Mouse (Mus musculus): ENCODE results near the gene Ttc30a1.

Ttc30a1 gene

DNA sequence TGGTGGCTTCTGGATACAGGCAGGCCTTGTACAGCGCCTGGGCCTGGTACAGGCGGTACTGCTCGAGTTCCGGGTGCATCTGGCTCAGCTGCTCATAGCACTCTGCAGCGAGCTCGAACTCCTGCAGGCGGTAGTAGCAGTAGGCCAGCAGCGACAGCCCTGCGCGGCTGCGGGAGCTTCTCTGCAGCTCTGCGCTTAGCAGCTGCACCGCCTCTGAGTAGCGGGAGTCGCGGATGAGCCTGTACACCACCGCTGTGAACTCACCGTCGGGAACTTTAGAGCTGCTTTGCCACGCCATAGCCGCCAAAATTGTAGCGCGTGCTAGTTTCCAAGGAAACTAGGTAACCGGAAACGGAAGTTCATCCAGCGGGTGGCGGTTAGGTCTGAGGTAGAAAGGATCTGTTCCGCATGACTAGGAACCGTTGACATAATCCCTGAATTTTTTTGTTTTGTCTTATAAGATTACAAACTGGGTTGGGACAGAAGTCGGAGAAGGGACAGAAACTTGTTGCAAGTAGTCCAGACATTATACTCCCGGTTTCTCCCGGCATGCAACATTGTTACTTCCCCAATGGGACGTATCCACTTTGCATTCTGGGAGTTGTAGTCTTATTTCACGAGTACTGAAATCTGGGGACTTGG lies at the start of gene Ttc30a1:
Gene Ttc30a1 (minus strand): TSS at position 528 of the 642 bp plus-strand sequence.
- DNase-seq (ENCODE audit: low read depth in 2 of 2, low spot score in 2 of 2) = peak; percentile 55 to 78

DNA sequence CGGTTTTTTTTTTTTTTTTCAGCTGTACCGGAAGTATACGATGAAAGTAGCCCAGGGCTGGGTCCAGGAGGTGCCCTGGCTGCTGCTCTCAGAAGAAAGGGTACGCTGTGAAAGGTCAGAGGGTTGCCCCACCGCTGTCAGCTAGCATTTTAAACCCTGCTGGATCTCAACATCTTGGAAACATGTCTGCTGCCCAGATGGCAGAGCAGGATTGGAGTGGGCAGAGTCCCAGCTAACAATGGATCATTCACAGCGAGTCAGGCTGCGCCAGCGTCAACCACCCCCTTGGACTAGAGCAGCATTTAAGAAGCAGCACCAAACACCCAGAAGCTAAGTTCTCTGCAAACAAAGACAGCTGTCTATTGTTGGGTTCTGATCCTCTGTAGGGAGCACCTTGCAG lies 48.3 kb upstream of the Ttc30a1 start:
- DNase-seq (ENCODE audit: low read depth in 2 of 2, low spot score in 2 of 2) = no peak

DNA sequence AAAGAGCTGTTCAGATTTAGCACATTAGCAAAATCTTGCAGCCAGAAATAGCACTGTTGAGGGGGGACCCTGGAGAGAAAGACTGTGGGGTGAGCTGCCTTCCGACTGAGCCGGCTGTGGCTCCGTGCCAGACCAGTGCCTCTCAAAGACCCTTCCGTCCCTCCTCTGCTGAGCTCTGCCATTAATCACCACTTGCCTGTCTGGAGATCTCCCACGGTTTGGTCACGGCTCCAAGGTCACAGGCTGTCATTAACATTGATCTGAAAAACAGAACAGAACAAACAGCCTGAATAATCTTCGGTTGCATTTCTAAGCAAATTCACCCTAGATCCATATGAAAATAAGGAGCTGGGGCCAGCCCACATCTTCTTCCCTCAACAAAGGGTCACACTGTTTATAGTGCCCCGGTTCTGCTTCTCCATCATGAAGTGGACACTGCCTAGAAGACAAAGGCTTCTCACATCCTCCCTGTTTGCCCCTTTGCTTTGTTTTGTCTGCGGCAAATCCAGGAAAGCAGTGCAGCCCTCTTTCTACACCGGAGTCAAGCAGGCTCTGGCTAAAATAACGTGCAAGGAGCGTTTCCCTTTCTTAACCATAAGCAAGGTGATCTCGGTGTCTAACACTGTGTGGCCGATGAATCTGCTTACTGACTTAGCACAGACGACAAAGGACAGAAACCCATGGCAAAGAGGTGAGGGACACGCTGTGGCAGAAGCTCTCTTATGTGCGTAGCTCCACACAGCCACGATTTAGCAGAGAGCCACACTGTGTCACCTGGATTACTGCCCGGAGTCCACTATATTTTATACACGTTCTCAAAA lies 47.5 kb upstream of the Ttc30a1 start:
- no peak for DNase-seq (ENCODE audit: low read depth in 2 of 2, low spot score in 2 of 2)

DNA sequence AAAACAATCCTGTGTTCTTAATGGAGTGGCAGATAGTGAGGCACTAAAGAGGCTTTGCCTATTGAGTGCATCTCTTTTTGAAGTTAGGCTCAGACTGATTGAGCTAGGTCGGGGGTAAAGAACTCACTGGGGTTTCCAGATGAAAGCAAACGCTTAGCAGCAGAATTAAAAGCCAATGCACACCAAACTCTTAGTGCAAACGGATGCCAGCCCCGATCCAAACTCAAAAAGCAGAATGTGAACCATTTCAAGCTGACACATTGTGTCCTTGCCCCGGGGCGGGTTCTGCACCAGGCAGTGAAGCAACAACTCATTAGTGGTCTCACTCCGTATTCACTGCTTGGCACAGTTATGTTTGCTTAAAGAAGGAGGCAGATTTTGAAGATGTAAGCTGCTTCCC lies 35.1 kb upstream of the Ttc30a1 start:
- DNase-seq (ENCODE audit: low read depth in 2 of 2, low spot score in 2 of 2) = no peak

DNA sequence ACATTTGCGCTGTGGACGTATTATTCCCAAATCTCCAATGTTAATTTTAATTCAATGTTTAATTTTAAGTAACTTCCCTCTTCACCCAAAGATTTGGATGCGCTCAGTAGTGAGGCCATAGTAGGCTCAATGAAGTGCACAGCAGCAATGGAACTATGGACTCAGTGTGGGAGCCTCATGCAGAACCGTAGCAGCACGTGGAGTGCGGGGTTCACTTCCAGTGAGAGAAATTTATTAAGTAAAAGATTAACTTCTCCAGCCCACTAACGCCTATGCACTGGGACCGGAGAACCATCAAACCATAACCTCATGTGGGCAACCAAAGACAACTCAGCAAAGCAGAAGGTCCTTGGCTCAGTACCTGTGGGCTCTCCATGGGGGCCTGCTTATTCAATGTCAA lies 34.4 kb upstream of the Ttc30a1 start:
- DNase-seq (ENCODE audit: low read depth in 2 of 2, low spot score in 2 of 2) = no peak

DNA sequence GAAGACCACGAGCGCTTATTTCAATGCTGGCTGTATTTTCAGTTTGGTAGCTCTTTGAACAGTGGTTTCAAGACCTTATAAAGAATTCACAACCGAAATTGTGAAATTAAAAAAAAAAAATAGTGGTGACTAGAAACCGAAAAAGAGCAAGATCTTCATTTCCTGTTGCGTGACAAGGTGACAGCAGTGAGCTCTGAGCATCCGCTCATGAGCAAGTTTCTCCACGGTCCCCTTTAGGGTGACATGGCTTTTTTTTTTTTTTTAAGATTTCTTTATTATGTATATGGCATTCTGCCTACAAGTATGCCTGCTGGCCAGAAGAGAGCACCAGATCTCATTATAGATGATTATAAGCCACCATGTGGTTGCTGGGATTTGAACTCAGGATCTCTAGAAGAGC lies 33.7 kb upstream of the Ttc30a1 start:
- DNase-seq (ENCODE audit: low read depth in 2 of 2, low spot score in 2 of 2) = no peak

DNA sequence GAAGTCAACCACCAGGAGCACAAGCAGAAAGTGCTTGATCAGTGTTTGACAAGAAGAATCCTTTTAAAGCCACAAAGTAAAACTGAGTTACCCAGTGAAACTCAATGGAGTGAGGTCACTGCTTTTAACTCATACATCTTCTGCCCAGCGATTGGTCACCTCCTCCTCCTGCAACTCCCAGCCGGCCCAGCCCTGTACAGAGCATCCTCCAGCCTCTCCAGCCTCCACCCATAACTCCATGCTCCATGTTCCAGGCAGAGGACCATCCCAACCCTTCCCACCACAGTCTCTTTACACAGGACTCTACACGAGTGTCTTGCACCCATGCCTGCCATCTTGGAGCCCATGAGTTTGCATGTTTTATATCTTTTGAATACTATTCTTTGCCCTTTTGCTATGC lies 32.9 kb upstream of the Ttc30a1 start:
- no peak for DNase-seq (ENCODE audit: low read depth in 2 of 2, low spot score in 2 of 2)

DNA sequence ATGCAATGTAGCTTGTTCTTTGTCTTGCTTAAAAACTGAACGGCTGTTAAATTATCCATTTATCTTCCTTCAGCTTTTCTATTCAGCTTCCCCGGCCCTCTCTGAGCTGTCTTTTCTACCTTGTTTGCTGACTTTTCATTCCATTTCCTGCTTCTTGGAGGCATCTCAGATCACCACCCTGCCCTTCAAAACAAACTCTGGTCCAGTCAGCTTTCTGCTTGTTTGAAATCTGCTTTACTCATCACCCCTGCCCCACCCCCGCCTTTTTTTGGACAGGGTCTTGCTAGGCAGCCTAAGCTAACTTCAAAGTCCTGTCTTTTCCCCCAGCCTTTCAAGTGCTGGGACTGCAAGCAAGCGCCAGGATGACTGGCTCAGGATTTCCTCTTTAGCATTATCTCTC lies 24.4 kb upstream of the Ttc30a1 start:
- DNase-seq (ENCODE audit: low read depth in 2 of 2, low spot score in 2 of 2) = no peak

DNA sequence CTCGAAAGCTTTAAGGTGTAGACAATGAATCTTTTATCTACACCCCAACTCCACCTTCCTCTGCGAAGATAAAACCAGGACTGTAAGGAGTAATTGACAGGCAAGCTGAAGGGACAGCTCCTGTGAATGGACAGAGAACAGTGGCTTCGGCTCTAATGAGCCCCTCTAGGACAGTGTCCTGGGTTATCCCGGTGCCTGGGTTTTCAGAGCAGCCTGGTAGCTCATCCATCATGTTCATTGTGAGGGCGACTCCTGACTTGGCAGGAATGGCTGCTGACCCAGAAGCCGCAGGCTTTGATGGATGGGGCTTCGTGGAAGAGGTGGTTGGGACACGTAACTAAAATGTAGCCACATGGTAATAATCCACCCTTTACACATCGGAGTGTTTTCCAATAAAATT lies 21.1 kb upstream of the Ttc30a1 start:
- no peak for DNase-seq (ENCODE audit: low read depth in 2 of 2, low spot score in 2 of 2)

DNA sequence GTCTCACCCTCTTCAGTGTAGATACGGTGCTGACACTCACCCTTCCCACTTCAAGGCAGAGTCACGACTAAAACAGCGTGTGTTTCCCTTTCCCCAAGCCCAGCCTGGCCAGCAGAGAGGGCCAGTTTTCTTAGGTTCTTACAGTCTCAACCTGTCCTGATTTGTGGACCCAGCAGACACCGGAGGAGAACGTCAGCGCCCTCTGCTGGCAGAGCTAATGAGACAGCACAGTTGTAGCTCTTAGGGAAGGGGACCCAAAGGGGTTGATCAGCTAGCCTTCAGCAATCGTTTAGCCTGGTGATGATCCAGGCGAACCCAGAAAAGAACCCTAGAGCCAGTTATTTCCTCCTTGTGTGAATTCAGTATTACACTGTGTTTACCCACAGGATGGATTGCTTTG lies 19.6 kb upstream of the Ttc30a1 start:
- DNase-seq (ENCODE audit: low read depth in 2 of 2, low spot score in 2 of 2) = peak; percentile 46 to 54

DNA sequence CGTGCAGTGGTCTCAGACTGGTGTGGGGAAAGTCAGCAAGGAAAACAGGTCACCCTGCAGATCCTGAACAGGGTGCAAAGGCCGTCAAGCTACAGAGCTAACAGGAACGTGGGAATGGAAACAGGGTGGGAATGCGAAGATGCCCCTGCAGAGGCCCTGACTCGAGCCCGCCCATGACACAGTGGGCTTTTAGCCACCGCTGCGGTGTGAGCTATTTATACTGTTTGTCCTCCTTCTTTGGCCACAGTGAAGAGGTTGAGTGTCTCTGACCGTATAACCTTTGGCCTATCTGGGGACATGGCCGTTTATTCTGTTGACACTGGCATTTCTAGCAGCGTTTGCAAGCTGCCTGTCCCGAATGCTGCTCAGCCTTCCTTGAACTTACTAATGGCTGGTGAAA lies 17.9 kb upstream of the Ttc30a1 start:
- no peak for DNase-seq (ENCODE audit: low read depth in 2 of 2, low spot score in 2 of 2)

DNA sequence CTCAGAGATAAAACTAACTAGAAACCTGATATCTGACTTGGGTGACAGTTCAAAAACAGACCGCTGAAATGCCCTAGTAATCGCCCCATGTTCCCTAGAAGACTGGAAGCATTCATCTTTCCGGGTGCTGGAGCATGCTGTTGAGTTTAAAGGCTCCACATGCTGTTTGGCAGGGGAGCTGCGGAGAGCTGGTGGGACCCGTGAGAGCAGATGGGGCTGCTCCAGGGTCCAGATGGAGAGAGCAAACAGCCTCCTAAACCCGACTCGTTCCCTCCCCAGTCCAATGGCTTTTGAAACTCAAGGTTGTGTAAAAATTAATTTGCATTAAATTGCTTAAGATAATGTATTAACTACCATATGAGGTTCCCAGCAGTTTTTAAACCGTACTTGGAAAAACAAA lies 16.9 kb upstream of the Ttc30a1 start:
- no peak for DNase-seq (ENCODE audit: low read depth in 2 of 2, low spot score in 2 of 2)

DNA sequence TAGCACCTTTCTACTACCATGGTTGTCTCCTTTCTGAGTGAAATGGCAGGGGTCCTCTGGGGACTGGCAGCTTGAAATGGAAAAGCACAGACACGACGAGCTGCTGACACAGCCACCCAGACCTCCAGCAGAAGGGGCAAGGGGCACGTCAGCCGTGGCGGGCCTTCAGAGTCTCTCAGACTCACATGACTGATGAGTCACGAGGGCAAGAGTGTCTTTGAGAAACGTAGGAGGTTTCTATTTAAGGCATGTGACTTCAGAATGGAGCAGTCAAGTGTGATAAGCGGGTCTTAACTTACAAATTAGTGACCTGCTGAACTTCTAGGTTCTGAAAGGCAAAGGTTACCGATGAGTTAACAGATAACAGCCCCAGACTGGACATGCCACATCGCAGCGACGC lies 16.0 kb upstream of the Ttc30a1 start:
- DNase-seq (ENCODE audit: low read depth in 2 of 2, low spot score in 2 of 2) = no peak

DNA sequence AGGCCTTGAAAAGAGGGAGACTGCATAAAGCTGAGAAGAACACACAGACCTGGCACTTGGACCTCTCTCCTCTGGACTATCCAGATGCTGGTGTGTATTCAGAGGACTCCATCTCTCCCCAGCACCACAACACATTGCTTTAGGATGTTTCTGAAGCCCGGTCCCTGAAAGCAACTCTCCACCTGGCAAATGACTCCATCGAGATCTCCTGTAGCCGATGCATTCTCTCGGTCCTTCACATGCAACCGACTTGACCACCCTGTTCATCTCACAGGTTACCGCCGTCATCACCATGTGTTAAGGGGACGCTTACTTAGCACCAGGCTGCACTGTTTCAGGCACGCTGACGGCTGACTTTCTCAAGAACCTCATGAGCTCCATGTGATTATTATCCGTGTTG lies 13.1 kb upstream of the Ttc30a1 start:
- DNase-seq (ENCODE audit: low read depth in 2 of 2, low spot score in 2 of 2) = no peak

DNA sequence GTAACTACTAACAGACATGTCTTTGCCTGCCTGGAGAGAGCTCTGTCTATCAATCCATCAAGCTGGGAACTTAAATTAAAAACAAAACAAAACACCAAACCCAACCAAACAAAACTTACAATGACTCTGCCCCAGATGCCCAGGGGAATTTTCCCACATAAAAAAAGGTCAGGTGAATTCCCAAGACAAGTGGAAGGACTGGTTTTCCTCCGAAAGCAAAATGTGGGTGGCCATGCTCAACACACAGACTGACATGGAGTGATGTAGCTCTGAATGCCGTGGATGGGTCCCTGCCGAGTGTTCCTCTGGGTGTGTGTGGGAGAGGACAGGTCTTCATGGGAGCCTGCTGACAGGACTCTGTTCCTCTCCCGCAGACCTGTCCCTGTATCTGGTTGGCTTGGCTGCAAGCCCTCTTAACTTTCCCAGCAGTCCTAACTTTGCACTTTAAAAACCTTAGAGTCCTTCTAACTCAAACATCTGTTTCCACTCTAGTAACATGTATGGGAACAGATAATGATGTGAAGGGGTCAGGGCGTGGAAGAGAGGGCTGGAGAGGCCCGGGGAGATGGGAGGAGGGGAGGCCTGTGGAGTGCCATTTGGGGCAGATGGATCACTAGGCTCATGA lies 9.9 kb upstream of the Ttc30a1 start:
- DNase-seq (ENCODE audit: low read depth in 2 of 2, low spot score in 2 of 2) = no peak

DNA sequence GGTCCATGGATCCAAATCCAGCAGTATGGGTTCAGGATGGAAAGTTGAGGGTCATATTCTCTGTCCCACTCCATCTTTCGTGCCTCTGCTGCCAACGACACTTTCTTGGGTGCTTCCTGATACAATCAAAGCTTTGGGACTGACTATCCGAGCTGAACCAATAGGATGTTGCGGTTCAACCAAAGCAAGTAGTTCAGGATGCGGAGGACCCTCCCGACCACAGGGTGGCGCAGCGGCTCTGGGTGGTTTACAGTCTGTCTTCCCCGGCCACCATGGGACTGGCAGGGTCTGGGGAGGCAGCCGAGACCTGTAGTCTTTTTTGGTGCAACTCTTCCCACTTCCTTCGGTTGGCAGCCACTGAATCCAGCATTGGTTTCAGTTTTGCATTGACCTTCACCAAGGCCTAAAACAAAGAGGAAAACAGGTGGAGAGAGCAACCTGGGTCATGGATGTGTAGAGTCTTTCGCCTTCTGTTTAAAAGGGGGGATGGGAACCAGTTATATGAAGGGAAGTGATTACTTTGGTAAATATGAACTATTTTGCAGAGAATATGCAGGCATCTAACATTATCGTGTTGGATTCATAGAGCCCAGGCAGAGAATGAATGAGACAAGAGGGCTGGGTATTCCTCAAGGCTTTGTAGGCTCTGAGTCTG lies 9.2 kb upstream of the Ttc30a1 start:
- DNase-seq (ENCODE audit: low read depth in 2 of 2, low spot score in 2 of 2) = peak; percentile 49 to 71

DNA sequence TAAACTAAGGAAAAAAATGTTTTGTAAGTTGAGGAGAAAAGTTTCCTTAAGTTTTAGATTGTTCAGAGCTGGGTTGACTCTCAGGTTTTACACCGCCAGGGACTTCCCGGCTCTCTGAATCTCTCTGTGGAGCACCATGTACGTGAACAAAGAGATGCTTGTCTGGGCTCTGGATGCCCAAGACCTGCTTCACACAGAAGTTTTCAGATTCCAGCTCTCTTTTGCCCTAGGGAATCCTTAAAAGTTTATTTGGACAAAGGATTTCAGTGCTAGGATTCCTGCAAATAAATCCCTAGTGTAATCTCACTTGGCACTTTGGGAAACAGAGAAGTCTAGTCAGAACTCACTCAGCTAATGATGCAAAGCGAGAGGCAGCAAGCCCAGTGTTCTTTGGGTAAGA lies 7.9 kb upstream of the Ttc30a1 start:
- no peak for DNase-seq (ENCODE audit: low read depth in 2 of 2, low spot score in 2 of 2)

DNA sequence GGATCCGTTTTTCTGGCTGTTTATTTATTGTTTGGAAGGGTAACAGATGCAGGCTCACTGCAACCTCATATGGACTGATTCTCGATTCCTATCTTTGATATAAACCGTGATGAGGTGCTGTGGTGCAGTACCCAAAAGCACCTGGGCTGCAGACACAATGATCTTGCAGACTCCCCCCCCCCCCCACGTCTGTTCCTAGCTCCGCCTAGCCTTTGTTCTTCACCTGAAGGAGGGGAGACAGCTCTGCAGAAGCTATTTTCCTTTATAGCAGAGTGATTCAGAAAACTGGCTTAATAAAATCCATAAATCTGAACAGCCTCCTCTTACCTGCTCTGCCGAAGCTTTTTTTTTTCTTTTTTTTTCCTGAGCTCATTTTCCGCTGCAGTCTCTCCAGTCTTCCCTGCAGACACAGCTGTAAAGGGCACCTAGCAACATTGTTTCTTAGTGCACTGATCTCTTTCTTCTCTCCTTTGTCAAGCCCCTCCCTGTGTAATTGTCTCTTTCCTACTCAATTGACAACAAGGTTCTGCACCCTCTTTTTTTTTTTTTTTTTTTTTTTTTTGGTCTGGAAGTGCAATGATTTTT lies 7.1 kb upstream of the Ttc30a1 start:
- DNase-seq (ENCODE audit: low read depth in 2 of 2, low spot score in 2 of 2) = no peak

DNA sequence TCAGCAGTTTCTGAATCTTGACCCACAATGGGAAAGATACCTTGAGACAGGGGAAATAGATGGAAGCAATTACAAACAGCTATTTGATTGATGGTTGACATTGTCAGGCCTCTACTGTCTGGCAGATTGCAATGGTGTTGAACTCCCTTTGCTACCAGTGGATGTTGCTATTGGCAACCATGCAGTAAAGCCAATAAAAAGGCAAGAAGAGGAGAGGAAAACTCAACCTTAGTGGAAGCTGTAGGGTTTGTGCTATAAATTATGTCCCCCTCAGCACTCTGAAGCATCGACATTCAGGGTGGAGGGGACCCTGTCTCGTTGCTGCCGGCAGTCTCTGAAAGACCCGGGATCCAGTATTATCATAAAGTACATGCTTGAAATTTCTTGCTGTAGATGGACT lies 6.6 kb upstream of the Ttc30a1 start:
- DNase-seq (ENCODE audit: low read depth in 2 of 2, low spot score in 2 of 2) = no peak

DNA sequence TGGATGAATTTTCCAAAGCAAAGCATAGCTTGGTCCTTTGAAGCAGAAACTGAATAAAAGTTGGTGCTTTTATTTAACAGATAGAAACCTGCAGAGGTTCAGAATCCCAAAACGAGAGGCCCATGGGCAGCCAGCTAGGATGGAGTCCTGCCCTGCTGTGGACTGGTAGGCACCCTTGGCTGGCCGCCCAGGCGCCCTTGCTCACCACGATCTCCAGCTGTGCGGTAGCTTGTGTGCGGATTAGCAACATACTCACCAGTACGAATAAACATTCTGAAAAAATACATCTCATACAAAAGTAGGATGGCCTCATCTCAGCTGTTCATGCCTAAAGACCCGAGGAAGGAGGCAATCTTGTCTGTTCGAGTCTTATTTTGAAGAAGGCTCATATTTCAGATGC lies 6.0 kb upstream of the Ttc30a1 start:
- DNase-seq (ENCODE audit: low read depth in 2 of 2, low spot score in 2 of 2) = no peak

DNA sequence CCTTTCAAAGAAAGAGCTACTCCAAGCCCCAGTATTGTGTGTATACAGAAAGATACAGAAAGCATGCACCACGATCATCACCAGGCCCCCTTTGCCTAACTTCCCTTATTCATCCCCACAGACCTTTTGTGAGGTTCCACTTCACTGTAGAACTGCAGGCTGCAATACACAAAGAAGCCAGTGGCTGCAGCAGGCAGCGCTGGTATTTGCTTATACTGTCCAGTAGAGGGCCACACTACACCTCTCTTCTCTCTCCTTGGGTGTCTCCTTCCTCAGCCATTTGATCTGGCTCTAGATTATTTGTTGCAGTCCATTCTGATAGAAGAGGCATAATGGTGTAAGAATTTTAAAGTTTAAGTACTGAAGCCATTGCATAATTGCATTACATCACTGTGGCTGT lies 3.4 kb upstream of the Ttc30a1 start:
- peak; percentile 52 to 57 for DNase-seq (ENCODE audit: low read depth in 2 of 2, low spot score in 2 of 2)

DNA sequence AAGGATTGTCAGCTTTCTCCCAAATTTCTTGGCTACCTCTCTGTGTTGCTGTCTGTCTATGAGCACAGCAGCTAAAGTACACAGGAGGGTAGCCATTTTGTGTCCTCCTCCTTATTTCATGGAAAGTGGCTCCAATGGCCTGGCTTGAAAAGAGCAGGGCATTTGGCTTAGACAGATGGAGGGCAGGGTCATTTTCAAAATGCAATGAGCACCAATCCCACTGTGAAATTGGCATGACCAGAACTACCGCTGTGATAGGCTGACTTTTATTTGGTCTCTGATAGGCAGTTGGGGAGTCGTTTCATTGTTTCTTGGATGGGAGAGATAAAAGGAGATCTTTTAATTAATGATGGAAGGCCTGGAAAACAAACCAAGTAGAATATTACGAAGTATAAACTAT lies 2.1 kb upstream of the Ttc30a1 start:
- DNase-seq (ENCODE audit: low read depth in 2 of 2, low spot score in 2 of 2) = no peak

Measured in CD8-positive naive resting alpha-beta T cell, adult 2 months (primary cell).